Mouse (Mus musculus) hindbrain, embryonic 15.5 days (tissue): ENCODE data around the gene Arl4d. TPM values are rescaled to one million over a fixed set of nuclear protein-coding genes. Genes with fewer than 3 reads are reported as not detected.
"Not testable (repeated sequence)": the region's sequence is repeated elsewhere in the genome, so short reads cannot be mapped to it uniquely, and the experiment has no call there.

ENCODE experiments used
- ATAC-seq: fragments of 200-750 bp; cut with Nextera tagmentation; 2 replicates; pipeline ENCODE4 v1.8.0; 2017; ENCODE audit warnings: low read depth, moderate number of reproducible peaks, moderate TSS enrichment; ENCODE audit not compliant: low FRiP score
- H3K27ac ChIP-seq: fragments of 300-500 bp; sonication (generic); replicated peaks from 2 replicates; pipeline ENCODE4 v1.5.1; 2015; ENCODE audit warnings: mild to moderate bottlenecking, inconsistent platforms
- H3K27me3 ChIP-seq: fragments of 300-500 bp; sonication (generic); 2 replicates; pipeline ENCODE4 v1.6.1; 2015; ENCODE audit warnings: control low read depth, inconsistent platforms
- H3K36me3 ChIP-seq: fragments of 300-500 bp; sonication (generic); 2 replicates; pipeline ENCODE4 v1.6.1; 2015; ENCODE audit warnings: control low read depth, inconsistent platforms
- H3K4me1 ChIP-seq: fragments of 300-500 bp; sonication (generic); replicated peaks from 2 replicates; pipeline ENCODE4 v1.6.1; 2015; ENCODE audit warnings: control low read depth, inconsistent platforms
- H3K4me2 ChIP-seq: fragments of 300-500 bp; sonication (generic); 2 replicates; pipeline ENCODE4 v1.6.1; 2015; ENCODE audit warnings: moderate library complexity, mild to moderate bottlenecking, inconsistent platforms
- H3K4me3 ChIP-seq: fragments of 300-500 bp; sonication (generic); 2 replicates; pipeline ENCODE4 v1.5.1; 2015; ENCODE audit warnings: mild to moderate bottlenecking, inconsistent platforms
- H3K9ac ChIP-seq: fragments of 300-500 bp; sonication (generic); 2 replicates; pipeline ENCODE4 v1.6.1; 2015; ENCODE audit warnings: inconsistent platforms
- H3K9me3 ChIP-seq: fragments of 300-500 bp; sonication (generic); 2 replicates; pipeline ENCODE4 v1.6.1; 2016; ENCODE audit warnings: control low read depth, inconsistent platforms
- WGBS: fragments of 180-500 bp; shearing (Covaris S2); methylation state at CpG from one replicate; pipeline ENCODE4 v1.1.7; 2015; 5-methylcytosine and 5-hydroxymethylcytosine counted together
- polyA plus RNA-seq: library from polyadenylated mRNA; unstranded; fragments of >200 nt; fragmentation: Nextera tagmentation; extraction: Ambion mirVana; gene quantifications from 2 replicates; pipeline ENCODE4 v1.2.1, GENCODE M21; 2015

The Arl4d gene
- polyA plus RNA-seq, 1 experiment from 2014 or later: 5.6 TPM

GRCm38 (mm10) chr11:101635660-101636059 is 29.7 kb upstream of the Arl4d start:
- ATAC-seq: no peak
- no peaks in the 10 kb centered on the region for H3K9me3 ChIP-seq
- H3K9ac ChIP-seq: no peak overlapping the region
- no peaks in the 10 kb centered on the region for H3K36me3 ChIP-seq
- no peak overlapping the region for H3K27ac ChIP-seq
- WGBS: 85% methylated on average over 10 of the region's 10 CpGs
- H3K4me2 ChIP-seq: no peak overlapping the region
- H3K4me1 ChIP-seq: no peaks in the 10 kb centered on the region
- H3K27me3 ChIP-seq: no peaks in the 10 kb centered on the region
- no peak overlapping the region for H3K4me3 ChIP-seq

DNA sequence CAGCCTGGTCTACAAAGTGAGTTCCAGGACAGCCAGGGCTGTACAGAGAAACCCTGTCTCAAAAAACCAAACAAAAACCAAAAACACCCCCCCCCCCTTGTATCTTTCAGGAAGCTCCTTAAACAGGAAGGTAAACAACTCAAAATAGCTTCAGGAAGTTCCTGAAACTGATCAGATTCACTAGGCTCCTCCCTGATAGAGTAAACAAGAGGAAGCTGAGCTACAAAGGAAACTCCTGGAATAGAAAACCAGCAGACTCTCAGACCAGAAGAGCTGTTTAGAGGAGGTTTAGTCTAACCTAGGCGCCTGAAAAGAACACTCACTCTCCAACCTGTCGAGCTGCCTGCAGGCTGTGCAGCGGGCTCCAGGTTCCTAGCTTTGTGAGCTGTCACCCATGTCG is 25.6 kb upstream of the Arl4d start:
- ATAC-seq: no peak
- Histone ChIP-seq H3K4me3 (no peak overlapping the region), H3K4me2 (no peak overlapping the region), H3K27me3 (no peaks in the 10 kb centered on the region), H3K9ac (no peak overlapping the region), H3K9me3 (no peaks in the 10 kb centered on the region), H3K4me1 (peaks cover 9% of the 10 kb centered on the region), H3K36me3 (no peaks in the 10 kb centered on the region), H3K27ac (no peak overlapping the region)
- 92% methylated on average over 4 of the region's 4 CpGs for WGBS

- peak; percentile 81 for ATAC-seq
- H3K9me3 ChIP-seq, H3K4me1 ChIP-seq, H3K36me3 ChIP-seq, H3K27me3 ChIP-seq: not testable (repeated sequence)
- H3K27ac ChIP-seq: peak overlapping the region; percentile 87
- H3K4me3 ChIP-seq: peak overlapping the region; percentile 39
- H3K4me2 ChIP-seq: peak overlapping the region; percentile 58
- WGBS: 4% methylated on average over 53 of the region's 53 CpGs
- H3K9ac ChIP-seq: peak overlapping the region; percentile 48
These were observed 24.3 kb upstream of the Arl4d start for GRCm38 (mm10) chr11:101640857-101641709.

DNA sequence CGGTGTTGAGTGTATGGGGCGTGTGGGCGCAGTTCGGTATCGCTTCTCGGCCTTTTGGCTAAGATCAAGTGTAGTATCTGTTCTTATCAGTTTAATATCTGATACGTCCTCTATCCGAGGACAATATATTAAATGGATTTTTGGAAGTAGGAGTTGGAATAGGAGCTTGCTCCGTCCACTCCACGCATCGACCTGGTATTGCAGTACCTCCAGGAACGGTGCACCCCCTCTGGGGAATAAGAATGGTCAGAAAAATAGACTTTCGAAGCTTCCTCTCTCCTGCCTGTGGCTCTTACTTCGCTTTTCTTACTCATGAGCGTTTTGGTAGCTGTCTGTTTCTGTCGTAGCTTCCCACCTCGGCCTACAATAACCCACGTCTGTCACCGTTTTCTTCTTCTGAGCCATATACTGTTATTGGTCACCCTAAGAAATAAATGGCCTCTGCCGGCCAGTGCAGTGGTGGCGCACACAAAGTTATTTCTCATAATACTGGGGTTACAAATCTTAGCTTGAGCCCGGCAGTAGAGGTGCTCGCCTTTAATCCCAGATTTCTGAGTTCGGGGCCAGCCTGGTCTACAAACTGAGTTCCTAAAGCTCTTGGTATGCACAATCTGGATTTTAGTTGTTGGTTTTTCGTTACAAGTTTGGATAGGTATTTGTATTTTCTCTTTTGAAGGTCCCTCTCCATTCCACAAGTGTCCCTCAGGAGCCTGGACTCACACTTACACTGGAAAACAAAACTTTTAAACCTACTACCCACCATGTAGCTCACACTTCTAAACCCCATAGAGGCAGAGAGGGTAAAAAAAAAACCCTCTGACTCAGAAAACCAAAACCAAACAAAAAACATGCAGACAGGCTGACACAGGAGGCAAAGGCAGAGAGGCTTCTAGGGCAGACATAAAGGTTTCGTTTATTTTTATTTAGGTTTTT is 23.4 kb upstream of the Arl4d start:
- Histone ChIP-seq H3K4me3 (peak overlapping the region; percentile 39), H3K4me2 (peak overlapping the region; percentile 58), H3K9ac (peak overlapping the region; percentile 48), H3K27ac (peak overlapping the region; percentile 87), H3K4me1 (peaks cover 14% of the 10 kb centered on the region)
- peak; percentile 88 for ATAC-seq
- WGBS: 6% methylated on average over 13 of the region's 26 CpGs
- H3K36me3 ChIP-seq, H3K9me3 ChIP-seq, H3K27me3 ChIP-seq: not testable (repeated sequence)

DNA sequence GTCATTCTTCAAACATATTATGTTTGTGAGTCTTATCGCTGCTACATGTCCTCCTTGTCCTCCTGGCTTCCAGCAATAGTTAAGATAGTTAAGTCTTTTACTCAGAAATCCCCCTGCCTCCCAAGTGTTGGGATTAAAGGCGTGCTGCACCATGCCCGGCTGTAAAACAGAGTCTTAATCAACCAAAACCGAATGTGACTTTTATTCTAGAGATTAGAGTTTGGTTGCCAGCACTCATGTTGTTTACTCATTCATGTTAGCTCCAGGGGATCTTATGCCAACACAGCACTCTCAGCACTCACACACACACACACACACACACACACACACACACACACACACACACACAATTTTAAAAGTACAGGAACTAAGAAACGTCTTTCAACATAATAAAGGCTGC is 22.4 kb upstream of the Arl4d start:
- H3K27ac ChIP-seq: 0 out of 2 replicates have a peak overlapping the region, but pooled peaks have one; percentile 77
- WGBS: 46% methylated on average over 5 of the region's 5 CpGs
- no peak for ATAC-seq
- H3K9ac ChIP-seq: no peak overlapping the region
- H3K27me3 ChIP-seq: no peaks in the 10 kb centered on the region
- H3K9me3 ChIP-seq: no peaks in the 10 kb centered on the region
- H3K4me3 ChIP-seq: no peak overlapping the region
- H3K4me2 ChIP-seq: no peak overlapping the region
- no peaks in the 10 kb centered on the region for H3K36me3 ChIP-seq
- peaks cover 14% of the 10 kb centered on the region for H3K4me1 ChIP-seq

GRCm38 (mm10) chr11:101644591-101644990 is 20.8 kb upstream of the Arl4d start:
- Histone ChIP-seq H3K4me3 (no peak overlapping the region), H3K4me2 (no peak overlapping the region), H3K9me3 (no peaks in the 10 kb centered on the region), H3K36me3 (no peaks in the 10 kb centered on the region), H3K4me1 (peaks cover 14% of the 10 kb centered on the region), H3K27ac (peak overlapping the region; percentile 75; the same call in 1 of the 2 replicates), H3K9ac (no peak overlapping the region), H3K27me3 (no peaks in the 10 kb centered on the region)
- 56% methylated on average over 3 of the region's 3 CpGs for WGBS
- no peak for ATAC-seq

DNA sequence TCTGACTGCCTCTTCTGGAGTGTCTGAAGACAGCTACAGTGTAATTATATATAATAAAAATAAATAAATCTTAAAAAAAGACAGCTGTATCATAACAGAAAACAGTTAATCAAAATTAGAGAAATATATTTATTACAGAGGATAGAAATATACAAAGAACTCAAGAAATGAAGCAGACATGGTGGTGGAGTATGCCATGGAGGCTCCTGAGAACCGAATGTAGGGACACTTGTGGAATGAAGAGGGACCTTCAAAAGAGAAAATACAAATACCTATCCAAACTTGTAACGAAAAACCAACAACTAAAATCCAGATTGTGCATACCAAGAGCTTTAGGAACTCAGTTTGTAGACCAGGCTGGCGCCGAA is 20.3 kb upstream of the Arl4d start:
- H3K9me3 ChIP-seq, H3K4me3 ChIP-seq, H3K9ac ChIP-seq, H3K27me3 ChIP-seq, H3K4me2 ChIP-seq, ATAC-seq, H3K36me3 ChIP-seq: not testable (repeated sequence)
- peak overlapping the region; percentile 75 for H3K27ac ChIP-seq
- H3K4me1 ChIP-seq: peaks cover 14% of the 10 kb centered on the region
- WGBS: 5% methylated on average over 4 of the region's 4 CpGs

- Histone ChIP-seq H3K9ac (peak overlapping the region; percentile 33), H3K27ac (peak overlapping the region; percentile 89), H3K4me1 (peaks cover 14% of the 10 kb centered on the region), H3K4me2 (peak overlapping the region; percentile 48), H3K4me3 (peak overlapping the region; percentile 29)
- WGBS: under 1% methylated on average over 44 of the region's 56 CpGs
- ATAC-seq: peak; percentile 81
- not testable (repeated sequence) for H3K36me3 ChIP-seq, H3K27me3 ChIP-seq, H3K9me3 ChIP-seq
These were observed 19.7 kb upstream of the Arl4d start for GRCm38 (mm10) chr11:101645411-101646282.

GRCm38 (mm10) chr11:101646283-101646794 is 19.0 kb upstream of the Arl4d start:
- 13% methylated on average over 15 of the region's 16 CpGs for WGBS
- not testable (repeated sequence) for ATAC-seq, H3K9me3 ChIP-seq, H3K27me3 ChIP-seq, H3K36me3 ChIP-seq
- Histone ChIP-seq H3K4me3 (peak overlapping the region; percentile 29), H3K4me2 (peak overlapping the region; percentile 48), H3K9ac (peak overlapping the region; percentile 33), H3K4me1 (peaks cover 14% of the 10 kb centered on the region), H3K27ac (peak overlapping the region; percentile 89)

GRCm38 (mm10) chr11:101647093-101647492 is 18.2 kb upstream of the Arl4d start:
- H3K27me3 ChIP-seq, H3K9ac ChIP-seq, H3K4me3 ChIP-seq, ATAC-seq, H3K36me3 ChIP-seq, H3K9me3 ChIP-seq, H3K4me2 ChIP-seq: not testable (repeated sequence)
- WGBS: 94% methylated on average over 10 of the region's 10 CpGs
- Histone ChIP-seq H3K4me1 (peaks cover 14% of the 10 kb centered on the region), H3K27ac (0 out of 2 replicates have a peak overlapping the region, but pooled peaks have one; percentile 89)

GRCm38 (mm10) chr11:101656356-101656755 is 9.0 kb upstream of the Arl4d start:
- H3K4me3 ChIP-seq: no peak overlapping the region
- H3K27ac ChIP-seq: no peak overlapping the region
- peaks cover 9% of the 10 kb centered on the region; the same call in 1 of the 2 replicates for H3K4me1 ChIP-seq
- no peak overlapping the region for H3K4me2 ChIP-seq
- 86% methylated on average over 4 of the region's 4 CpGs for WGBS
- no peak for ATAC-seq
- H3K9me3 ChIP-seq: no peaks in the 10 kb centered on the region
- no peaks in the 10 kb centered on the region for H3K36me3 ChIP-seq
- no peaks in the 10 kb centered on the region for H3K27me3 ChIP-seq
- no peak overlapping the region for H3K9ac ChIP-seq
